Mouse (Mus musculus) embryonic fibroblast, embryonic 13.5 days (primary cell): Measurements from ENCODE around the gene Nlgn1. TPM values are rescaled to one million over a fixed set of nuclear protein-coding genes. Genes with fewer than 3 reads are reported as not detected.

Experiments
- H3K27ac ChIP-seq: 2 replicates; pipeline ENCODE4 v1.5.1; 2012; ENCODE audit warnings: low read length, control low read depth, inconsistent platforms; ENCODE audit not compliant: insufficient read depth
- H3K4me1 ChIP-seq: 2 replicates; pipeline ENCODE4 v1.6.1; 2011; ENCODE audit warnings: low read length; ENCODE audit not compliant: control insufficient read depth, insufficient read depth
- H3K4me3 ChIP-seq: 2 replicates; pipeline ENCODE4 v1.5.1; 2011; ENCODE audit warnings: mild to moderate bottlenecking, control low read depth, low read length; ENCODE audit not compliant: insufficient read depth
- CTCF ChIP-seq: IDR thresholded peaks from 2 replicates; pipeline ENCODE4 v1.5.1; 2011; ENCODE audit warnings: mild to moderate bottlenecking, control low read depth, low read length, moderate library complexity, borderline replicate concordance; ENCODE audit not compliant: insufficient read depth
- POLR2A ChIP-seq: IDR thresholded peaks from 2 replicates; pipeline ENCODE4 v1.6.1; 2011; ENCODE audit warnings: low read depth, mild to moderate bottlenecking, control low read depth, low read length, moderate library complexity
- polyA plus RNA-seq: library from polyadenylated mRNA; stranded (reverse); fragments of >200 nt; gene quantifications from 2 replicates; pipeline ENCODE4 v1.2.4, GENCODE M21; 2011; ENCODE audit warnings: low read depth; ENCODE audit not compliant: missing spikeins, insufficient read length

Nlgn1 gene
- polyA plus RNA-seq, 1 experiment: 0.26 TPM

- TF ChIP-seq POLR2A (no peak), CTCF (no peak)
Measured at GRCm38 (mm10) chr3:25773467-25773866, 558.8 kb downstream of the Nlgn1 start.

GRCm38 (mm10) chr3:25763689-25764088 lies 568.6 kb downstream of the Nlgn1 start:
- no peaks in the 10 kb centered on the region for H3K4me1 ChIP-seq
- H3K27ac ChIP-seq: no peak overlapping the region
- TF ChIP-seq CTCF (no peak), POLR2A (no peak)
- no peak overlapping the region for H3K4me3 ChIP-seq

More at GRCm38 (mm10) chr3:25773467-25773866, 558.8 kb downstream of the Nlgn1 start:
- H3K4me1 ChIP-seq: no peaks in the 10 kb centered on the region
- H3K4me3 ChIP-seq: no peak overlapping the region
- no peak overlapping the region for H3K27ac ChIP-seq

GRCm38 (mm10) chr3:25757813-25758212 lies 574.4 kb downstream of the Nlgn1 start:
- no peak overlapping the region for H3K4me3 ChIP-seq
- H3K27ac ChIP-seq: no peak overlapping the region
- TF ChIP-seq CTCF (no peak), POLR2A (no peak)
- H3K4me1 ChIP-seq: no peaks in the 10 kb centered on the region

GRCm38 (mm10) chr3:25724111-25724510 lies 608.1 kb downstream of the Nlgn1 start:
- H3K4me3 ChIP-seq: no peak overlapping the region
- no peak for TF ChIP-seq CTCF
- no peak for TF ChIP-seq POLR2A
- H3K4me1 ChIP-seq: no peaks in the 10 kb centered on the region

GRCm38 (mm10) chr3:25721464-25721863 lies 610.8 kb downstream of the Nlgn1 start:
- H3K4me3 ChIP-seq: no peak overlapping the region
- H3K4me1 ChIP-seq: no peaks in the 10 kb centered on the region
- TF ChIP-seq POLR2A (no peak), CTCF (no peak)
- H3K27ac ChIP-seq: no peak overlapping the region

More at GRCm38 (mm10) chr3:25724111-25724510, 608.1 kb downstream of the Nlgn1 start:
- no peak overlapping the region for H3K27ac ChIP-seq

GRCm38 (mm10) chr3:25707380-25707779 lies 624.9 kb downstream of the Nlgn1 start:
- no peak overlapping the region for H3K4me3 ChIP-seq
- TF ChIP-seq POLR2A (no peak), CTCF (no peak)
- no peaks in the 10 kb centered on the region for H3K4me1 ChIP-seq
- no peak overlapping the region for H3K27ac ChIP-seq

GRCm38 (mm10) chr3:25697231-25697630 lies 635.0 kb downstream of the Nlgn1 start:
- Histone ChIP-seq H3K27ac (no peak overlapping the region), H3K4me1 (no peaks in the 10 kb centered on the region), H3K4me3 (no peak overlapping the region)
- TF ChIP-seq CTCF (no peak), POLR2A (no peak)

- no peak overlapping the region for H3K4me3 ChIP-seq
- no peaks in the 10 kb centered on the region for H3K4me1 ChIP-seq
- no peak overlapping the region for H3K27ac ChIP-seq
- TF ChIP-seq POLR2A: no peak
Measured at GRCm38 (mm10) chr3:25688789-25689464, 643.3 kb downstream of the Nlgn1 start.

GRCm38 (mm10) chr3:25683696-25684095 lies 648.6 kb downstream of the Nlgn1 start:
- TF ChIP-seq POLR2A: no peak
- no peak for TF ChIP-seq CTCF
- Histone ChIP-seq H3K4me3 (no peak overlapping the region), H3K27ac (no peak overlapping the region), H3K4me1 (no peaks in the 10 kb centered on the region)

- H3K27ac ChIP-seq: no peak overlapping the region
- H3K4me1 ChIP-seq: no peaks in the 10 kb centered on the region
- TF ChIP-seq POLR2A (no peak), CTCF (no peak)
- no peak overlapping the region for H3K4me3 ChIP-seq
Measured at GRCm38 (mm10) chr3:25679373-25679772, 652.9 kb downstream of the Nlgn1 start.

GRCm38 (mm10) chr3:25675888-25676287 lies 656.4 kb downstream of the Nlgn1 start:
- TF ChIP-seq POLR2A: no peak
- TF ChIP-seq CTCF: no peak
- Histone ChIP-seq H3K4me1 (no peaks in the 10 kb centered on the region), H3K27ac (no peak overlapping the region), H3K4me3 (no peak overlapping the region)
